Mouse (Mus musculus) urinary bladder, postnatal 25 days (tissue): ENCODE measurements at regions not wholly inside any gene's neighbourhood (a gene's known extent, or its start where the extent isn't known, plus 50 kb on each side); places are given as distances from the start of the nearest gene placed in this dataset.
"Not testable (repeated sequence)": the region's sequence is repeated elsewhere in the genome, so short reads cannot be mapped to it uniquely, and the experiment has no call there.

Experiments used
- DNase-seq: peaks from one replicate; pipeline ENCODE4 v3.0.0; 2022; ENCODE audit warnings: low spot score

DNA sequence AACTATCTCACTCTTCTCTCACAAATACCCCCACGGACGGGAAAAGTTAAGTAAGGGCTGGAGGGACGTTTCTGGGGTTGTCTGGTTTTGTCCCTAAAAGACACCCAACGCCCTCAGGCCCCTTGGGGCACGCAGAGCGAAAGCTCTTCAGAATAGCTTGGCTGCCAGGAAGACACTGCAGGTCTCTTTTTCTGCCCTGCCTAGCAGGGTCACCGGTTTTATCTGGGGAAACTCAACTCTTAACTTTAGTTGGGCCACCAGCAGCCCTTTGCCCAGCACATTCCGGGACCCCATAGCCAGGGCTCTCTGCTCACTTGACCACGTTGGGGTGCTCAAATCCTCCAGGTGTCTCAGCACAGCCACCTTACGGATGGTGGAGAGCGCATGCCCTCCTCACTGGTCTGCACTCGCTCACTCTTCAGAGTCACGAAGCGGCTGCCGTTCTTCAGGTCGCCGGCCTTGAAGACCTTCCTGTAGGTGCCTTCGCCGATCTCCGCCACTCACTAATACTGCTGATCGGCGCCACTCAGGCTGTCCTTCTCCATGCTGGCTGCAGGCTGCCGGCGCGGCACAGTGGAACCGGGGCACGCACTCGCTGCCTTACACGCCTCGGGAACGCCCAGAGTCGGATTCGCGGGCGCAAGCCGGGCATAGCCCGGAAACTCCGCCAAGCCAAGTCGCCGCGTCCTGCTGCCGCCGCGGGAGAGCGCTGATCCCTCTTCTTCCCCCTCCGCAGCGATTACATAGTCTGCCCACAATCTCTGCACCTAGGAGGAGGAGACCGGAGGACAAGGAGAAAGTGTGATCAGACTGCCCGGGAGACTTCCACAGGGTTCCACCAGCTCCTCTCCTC lies 83.0 kb downstream of the Ulbp1 start:
- peak; percentile 22 for DNase-seq

DNA sequence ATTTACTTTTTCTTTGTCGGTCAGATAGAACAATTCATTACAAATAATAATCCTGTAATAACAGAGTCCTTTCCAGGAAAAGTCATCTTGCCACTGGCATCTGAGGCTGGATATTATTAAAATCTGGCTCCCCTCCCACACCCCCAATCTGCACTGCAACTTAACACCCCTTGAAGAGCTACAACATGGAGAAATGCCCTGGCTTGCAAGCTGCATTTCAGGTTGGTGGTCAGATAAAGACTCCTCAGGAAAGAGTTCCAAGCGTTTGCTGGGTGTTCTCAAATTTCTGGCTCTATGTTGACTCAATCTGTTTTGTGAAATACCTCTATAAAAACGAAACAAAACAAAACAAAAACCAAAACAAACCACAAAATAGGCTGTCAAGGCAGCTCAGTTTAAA lies 114.6 kb downstream of the Ulbp1 start:
- DNase-seq = not testable (repeated sequence)

DNA sequence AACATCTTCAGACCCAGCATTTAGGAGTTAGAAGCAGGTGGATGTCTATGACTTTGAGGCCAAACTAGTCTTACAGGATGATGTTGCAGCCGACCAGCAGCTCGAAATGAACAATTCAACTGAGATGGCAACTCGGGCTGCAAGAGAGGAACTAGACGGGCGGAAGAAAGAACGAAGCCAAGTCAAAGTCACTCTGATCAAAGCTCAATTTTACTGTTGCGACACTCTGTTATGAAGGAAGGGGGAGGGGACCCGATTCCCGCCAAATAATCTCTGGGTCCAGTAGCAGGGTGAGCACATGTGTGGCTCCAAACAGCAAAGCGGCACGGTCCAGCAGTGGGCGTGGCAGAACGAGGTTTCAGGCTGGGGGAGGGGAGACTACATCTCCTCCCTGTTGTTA lies 129.1 kb downstream of the Ulbp1 start:
- not testable (repeated sequence) for DNase-seq

DNA sequence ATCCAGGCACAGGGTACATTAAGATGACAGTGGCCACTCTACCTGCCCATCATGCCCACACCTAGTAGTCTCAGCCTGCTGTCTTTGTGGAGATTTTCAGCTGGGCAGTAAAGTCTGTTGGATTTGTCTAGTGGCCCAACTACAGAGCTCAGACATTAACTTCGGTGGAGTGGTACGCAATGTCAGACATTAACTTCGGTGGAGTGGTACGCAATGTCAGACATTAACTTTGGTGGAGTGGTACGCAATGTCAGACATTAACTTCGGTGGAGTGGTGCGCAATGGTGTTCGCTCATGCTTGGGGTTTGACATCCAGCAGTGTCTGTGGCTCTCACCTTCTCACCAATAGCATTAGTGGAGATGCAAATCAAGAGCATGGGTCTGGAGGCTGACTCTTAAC lies 129.7 kb downstream of the Ulbp1 start:
- DNase-seq = not testable (repeated sequence)

DNA sequence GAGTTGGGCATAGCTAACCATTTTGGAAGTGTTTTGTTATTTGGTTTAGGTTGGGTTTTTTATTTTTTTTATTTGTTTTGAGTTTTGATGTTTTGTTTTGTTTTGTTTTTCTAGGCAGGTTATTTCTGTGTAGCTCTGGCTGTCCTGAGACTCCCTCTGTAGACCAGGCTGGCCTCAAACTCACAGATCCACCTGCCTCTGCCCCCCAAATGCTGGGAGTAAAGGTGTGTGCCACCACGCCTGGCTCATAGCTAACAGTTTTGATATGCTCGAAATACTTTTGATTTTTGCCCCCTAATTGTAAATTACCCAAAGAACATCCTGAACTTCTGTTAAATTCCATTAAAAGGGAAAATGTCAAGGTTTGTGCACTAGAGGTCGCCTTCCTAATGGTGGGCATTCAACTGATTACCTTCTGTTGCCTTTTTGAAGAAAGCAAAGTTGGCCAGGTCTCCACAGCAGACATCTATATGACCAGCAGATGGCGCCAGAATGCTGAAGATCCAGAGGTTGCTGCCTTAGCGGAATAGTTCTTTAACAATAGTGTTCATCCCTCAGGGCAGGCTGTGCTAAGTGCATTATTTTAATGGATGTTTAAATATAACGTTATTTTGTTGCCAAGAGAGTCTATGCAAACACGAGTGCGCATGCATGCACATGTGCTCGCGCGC lies 121.2 kb upstream of the Cnksr3 start:
- DNase-seq = peak; percentile 64

DNA sequence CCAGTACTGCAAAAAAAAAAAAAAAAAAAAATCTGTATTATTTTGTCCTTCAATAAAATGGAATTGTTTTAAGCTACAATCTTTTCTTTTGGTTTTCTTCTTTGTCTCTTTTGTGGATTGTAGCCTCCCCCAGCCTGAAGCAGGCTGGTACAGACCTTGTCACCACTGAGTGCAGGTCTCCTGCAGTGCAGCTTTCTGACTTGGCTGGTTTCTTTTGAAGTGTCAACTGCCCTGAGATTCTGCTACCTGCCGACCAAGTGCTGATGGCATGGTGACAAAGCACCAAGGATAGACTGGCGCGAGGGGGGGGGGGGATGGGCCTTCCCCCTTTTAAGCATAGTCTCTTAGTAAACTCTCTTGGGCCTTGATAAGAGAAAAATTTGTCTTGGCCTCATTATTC lies 116.2 kb upstream of the Cnksr3 start:
- no peak for DNase-seq

DNA sequence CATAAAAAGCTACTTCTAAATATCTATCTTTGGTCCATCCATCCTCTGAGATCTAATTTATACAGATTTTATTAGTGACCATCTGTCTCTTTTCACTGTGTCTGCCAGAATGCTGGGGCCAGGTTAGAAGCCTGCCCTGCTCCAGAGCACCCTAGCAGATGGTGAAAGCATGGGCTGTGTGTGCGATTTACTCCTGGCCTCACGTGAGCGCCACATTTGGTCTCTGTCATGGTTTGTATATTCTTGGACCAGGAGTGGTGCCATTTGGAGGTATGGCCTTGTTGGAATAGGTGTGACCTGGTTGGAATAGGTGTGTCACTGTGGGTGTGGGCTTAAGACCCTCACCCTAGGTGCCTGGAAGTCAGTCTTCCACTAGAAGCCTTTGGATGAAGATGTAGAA lies 115.0 kb upstream of the Cnksr3 start:
- DNase-seq = not testable (repeated sequence)

DNA sequence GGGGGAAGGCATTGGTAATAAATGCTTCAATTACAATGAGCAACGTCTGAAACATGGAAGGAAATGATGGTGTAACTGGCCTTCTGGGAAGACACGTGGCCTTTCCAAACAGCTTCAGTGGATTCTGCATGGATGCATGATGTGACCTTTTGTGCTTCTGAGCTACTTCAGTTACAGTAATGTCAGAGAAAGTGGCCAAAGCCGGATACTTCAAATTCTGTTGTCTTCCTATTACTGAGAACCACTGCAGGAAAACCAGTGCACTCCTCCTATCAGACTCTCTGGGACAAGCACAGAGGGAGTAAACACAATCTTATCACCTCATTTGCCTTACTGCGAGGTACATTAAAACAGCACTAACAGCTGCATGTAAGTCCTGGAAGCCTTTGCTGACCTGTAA lies 113.0 kb upstream of the Cnksr3 start:
- DNase-seq = no peak

DNA sequence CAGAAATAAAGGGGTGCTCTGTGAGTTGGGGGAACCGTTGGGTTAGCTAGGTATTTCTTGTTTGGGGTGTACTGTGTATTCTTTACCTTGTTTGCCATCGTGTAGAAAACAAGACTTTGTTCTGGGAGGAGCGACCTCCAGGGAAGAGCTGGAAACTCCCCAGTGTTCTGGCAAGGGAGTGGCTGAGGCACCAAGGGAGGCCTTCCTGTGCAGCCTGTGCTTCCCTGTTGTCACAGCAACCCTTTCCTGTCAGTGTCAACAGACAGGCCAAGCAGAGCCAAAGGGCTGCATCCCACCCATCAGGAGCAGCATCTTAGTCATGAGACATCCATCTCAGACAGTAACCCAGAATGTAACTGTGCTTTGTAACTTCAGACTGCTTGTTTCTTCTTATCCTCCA lies 111.2 kb upstream of the Cnksr3 start:
- DNase-seq = no peak

DNA sequence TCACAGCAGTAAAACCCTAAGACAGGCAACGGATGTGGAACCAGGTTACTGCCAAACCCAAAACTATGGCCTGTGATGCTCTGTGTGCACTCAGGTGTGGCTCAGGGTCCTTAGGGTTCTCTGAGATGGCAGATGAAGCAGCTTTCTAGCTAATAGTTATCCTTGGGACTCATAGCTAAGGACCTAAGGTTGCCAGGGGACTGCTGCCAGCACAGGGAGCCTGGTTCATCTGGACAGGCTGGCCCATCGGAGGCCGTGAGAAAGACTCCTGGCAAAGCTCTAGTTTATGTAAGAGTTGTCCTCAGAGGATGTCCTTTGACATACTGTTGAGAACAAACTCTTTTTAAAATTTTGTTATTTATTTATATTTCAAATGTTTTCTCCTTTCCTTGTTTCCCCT lies 97.9 kb upstream of the Cnksr3 start:
- no peak for DNase-seq

DNA sequence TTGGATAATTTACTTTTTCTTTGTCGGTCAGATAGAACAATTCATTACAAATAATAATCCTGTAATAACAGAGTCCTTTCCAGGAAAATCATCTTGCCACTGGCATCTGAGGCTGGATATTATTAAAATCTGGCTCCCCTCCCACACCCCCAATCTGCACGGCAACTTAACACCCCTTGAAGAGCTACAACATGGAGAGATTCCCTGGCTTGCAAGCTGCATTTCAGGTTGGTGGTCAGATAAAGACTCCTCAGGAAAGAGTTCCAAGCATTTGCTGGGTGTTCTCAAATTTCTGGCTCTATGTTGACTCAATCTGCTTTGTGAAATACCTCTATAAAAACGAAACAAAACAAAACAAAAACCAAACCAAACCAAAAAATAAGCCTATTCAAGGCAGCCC lies 93.8 kb upstream of the Cnksr3 start:
- not testable (repeated sequence) for DNase-seq

DNA sequence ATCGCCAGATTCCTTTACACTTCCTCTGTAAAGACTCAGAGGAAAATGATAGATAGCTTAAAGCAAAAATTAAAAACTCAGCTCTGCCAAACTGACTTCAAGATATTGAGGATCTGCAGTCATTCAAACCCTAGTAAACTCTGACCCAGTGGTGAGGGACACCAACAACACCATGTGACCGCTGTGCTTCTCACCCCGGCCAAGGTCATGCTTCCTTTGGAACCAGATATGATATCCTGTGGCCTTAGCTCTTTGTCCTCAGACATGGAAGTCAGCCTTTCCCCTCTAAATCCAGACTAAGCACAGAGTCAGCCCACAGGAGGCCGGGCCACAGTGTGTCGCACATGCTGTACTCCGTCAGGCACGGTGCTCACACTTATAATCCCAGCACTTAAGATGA lies 86.3 kb upstream of the Cnksr3 start:
- DNase-seq = no peak

DNA sequence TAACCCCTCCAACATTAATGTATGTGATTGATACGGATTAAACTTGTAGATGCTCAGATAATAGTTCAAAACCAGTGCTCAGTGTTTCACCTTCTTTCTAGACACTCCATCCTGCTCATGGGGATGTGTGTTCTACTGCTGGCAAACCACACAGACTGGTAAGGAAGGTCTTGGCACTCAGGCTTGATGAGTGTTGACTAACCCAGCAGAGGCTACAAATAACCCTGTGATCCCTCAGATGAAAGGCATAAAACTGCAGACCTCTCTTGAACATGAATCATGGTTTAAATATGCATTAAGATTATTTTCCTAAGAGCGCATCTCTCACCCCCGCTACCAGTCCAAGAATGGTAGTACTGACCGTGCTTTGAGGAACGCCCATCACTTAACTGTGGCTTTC lies 83.9 kb upstream of the Cnksr3 start:
- DNase-seq = no peak

DNA sequence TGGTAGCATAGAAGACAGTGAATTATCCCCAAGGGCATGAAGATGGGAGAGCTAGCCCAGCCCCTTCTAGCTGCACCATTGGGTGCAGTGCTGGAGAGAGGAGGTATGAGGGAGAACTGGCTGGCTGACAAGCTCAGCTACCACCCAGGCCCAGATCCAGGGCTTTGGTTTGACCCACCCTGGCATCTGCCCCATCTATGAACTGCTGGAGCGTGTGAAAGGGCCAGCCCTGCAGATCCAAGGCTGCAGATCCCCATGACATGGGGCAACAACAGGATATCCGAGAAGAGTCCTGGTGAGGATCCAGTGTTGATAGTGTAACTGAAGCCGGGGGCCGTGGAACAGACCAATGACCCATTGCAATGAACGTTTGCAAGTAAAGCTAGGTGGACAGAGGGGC lies 81.2 kb upstream of the Cnksr3 start:
- no peak for DNase-seq

DNA sequence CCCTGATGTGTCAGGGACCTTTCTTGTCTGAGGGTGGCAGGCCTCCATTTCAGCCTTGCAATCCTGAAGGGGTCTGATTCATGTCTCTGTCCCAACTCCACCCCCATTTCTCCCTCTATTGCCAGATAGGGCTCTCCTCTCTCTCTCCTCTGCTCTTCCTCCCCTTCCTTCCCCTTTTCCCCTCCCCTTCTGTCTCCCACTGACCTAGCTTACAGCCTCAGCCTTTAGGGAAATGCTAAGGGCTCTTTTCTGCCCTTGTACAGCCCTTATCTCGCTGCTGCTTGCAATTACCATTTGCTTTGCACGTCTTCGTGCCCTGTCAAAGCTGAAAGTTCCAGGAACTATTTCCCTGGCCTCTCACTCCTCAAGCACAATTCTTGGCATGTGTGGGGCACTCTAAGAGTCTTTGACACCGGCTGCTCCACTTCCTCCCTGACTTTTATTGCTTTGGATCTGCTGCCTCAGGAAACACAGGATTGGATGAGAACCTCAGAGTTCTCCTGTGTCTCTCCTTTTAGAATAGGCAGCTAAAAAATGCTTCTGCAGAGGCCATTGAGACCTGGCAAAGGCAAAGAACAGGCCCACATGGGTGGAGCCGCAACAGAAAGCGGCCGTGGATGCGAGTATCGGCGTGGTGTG lies 77.9 kb upstream of the Cnksr3 start:
- DNase-seq = no peak

DNA sequence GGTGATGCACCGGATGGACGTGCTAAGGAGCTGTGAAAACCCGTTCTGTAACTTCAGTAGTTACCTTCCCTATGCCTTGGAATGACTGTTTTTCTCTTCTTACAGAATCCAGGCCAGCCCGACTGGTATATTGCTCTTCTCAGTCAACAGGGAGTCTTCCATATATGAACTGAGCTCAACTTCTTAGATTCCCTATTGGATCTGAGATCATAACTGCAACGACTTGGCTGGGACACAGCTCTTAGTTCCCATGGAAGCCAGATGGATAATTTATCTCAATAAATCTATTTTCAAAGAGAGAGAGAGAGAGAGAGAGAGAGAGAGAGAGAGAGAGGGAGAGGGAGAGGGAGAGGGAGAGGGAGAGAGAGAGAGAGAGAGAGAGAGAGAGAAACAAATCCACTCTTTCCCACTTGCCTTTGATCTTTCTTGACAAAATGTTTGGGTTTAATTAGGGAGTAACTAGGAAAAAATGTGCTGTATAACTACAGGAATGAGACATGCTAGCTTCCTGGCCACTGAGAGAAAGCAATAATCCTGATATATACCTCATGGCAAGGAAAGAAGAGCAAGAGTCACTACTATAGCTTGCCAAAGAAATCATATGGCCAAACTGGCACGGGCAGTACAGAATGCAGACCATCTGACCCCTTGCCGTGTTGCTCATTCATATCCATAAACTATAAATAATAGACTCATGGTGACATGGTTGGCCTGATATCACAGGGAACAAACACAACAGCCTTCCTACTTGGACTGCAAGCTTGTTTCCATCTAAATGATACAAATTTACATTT lies 73.3 kb upstream of the Cnksr3 start:
- no peak for DNase-seq

DNA sequence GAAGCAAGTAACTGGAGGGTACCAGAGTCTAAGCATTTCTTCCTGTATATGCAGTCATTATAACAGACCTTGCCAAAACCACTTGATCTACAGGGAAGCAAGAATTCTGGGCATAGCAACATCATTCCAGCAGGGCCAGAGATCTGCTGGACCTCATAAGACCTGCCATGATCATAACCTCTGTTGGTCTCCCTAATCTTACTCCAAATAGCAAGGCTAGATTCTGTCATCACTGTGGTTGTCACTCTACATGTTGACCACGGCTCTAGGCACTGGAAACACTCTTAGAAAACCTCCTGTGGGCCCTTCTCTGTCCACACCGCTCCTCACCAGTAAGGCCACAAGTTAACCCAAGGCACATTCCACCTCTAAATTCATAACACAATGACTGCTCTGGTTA lies 68.4 kb upstream of the Cnksr3 start:
- DNase-seq = no peak

DNA sequence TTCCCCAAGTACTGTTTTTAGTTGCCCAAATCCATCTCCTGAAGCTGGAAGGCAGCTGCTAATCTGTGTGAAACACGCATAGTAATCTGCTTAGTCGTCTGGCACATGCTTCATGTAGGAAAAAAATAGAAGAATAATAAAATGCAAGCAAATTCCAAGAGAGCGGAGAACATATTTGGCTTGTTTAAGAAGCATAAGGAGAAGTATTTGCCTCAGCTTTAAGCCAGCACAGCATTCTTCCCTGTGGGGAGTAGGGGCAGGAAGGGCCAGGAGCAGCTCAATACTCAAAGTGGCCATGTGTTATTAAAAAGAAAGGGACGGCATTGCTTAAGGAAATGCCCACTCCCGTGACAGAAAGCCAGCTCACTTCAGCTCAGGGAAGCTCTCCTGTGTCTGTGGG lies 66.8 kb upstream of the Cnksr3 start:
- no peak for DNase-seq

DNA sequence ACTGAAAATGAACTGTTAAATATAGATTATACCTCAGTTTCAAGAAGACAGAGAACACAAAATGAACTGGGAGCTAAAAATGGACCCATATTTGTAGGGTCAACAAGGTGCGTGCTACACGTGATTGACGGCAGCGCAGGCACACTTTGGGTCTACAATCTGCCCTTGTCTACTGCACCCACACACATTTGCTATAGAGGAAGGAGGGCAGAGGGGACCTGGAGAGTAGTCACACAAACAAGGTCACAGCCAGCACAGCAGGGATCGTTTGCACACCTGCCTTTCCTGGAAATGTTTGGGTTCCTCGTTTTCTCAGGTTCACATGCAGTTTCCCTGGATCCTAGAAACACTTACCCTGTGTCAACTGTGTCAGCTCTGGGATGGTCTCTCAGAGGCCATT lies 63.3 kb upstream of the Cnksr3 start:
- DNase-seq = no peak

DNA sequence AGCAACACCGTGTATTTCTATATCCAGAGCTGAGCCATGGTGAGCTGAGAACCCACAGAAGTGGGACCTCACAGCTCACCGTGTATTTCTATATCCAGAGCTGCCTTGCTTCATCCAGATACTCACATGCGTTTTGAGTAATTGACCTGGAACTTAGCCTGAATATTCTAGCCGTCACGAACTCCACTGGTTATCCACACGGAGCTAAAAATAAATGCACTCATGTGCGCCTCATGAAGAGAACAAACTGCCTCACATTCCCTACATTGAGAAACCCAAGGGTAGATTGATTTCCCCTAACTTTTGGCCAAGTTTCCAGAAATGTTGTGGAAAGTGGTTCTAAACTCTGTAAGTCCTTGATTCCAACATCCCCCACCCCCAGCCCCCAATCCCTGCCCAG lies 62.4 kb upstream of the Cnksr3 start:
- no peak for DNase-seq

DNA sequence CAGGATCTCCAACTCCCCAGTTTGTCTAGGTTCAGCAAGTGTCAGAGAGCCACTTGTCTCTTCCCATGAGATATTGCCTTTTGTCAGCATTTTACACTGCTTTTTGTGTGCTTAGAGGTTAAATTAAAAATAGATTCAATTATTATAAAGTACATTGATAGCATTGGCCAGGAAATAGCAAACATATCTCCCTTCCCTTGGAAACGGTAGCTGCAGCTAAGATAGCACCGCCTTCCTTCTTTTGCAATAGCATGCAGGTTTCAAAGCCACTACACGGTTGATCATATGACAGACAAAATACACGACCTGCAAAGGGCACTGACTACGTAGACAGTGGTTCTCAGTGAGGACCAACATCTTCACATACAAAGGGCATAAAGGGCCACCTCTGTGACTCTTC lies 59.1 kb upstream of the Cnksr3 start:
- no peak for DNase-seq

DNA sequence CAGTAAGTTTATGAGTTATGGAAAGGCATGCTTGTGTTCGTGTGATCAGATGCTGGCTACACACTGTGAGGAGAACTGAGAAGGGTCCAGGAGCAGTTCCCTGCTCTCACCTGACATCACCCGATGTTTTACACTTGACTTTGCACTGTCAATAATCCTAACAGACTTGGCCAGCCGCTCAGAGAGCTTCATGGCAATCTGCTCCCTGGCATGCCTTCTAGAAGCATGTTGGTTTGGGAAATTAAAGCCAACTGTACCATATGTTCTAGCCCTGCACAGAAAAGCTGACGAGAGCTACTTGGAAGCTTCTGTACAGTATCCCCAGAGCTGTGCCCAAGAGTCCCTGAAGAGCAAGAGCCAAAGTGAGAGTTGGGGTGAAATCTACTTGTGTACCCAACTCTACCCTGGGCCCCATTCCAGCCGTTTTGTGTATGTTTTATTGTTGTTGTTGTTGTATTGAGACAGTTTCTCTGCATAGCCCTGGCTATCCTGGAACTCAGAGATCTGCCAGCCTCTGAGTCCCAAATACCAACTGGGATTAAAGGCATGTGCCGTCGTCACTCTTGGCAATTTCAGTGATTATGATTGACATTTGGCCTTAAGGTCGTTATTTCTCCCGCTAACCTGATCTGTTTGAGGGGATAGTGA lies 56.5 kb upstream of the Cnksr3 start:
- no peak for DNase-seq
